In genomic region chr1:133660466-133661202, GRCm38 (mm10) we compare ENCODE assay signal across 8 mouse cellular contexts. TPM values are rescaled to one million over a fixed set of nuclear protein-coding genes. Genes with fewer than 3 reads are reported as not detected.
A peak's percentile ranks its signal among the peaks of the same experiment; 100 is the strongest.
DNase-seq lines count a peak whose midpoint lies in the region; ATAC-seq lines count a peak whose summit lies in the region.

Zbed6 (minus strand) TSS chr1:133660885.

- H3K9me3 ChIP-seq in forebrain, embryonic 16.5 days (ENCODE audit: control insufficient read depth, low read length), result no peaks in the 10 kb centered on the region

- no peaks in the 10 kb centered on the region for H3K27me3 ChIP-seq in forebrain, embryonic 16.5 days (replicated peaks; ENCODE audit: control insufficient read depth, insufficient read depth, low read length)

- peak; percentile 84 for ATAC-seq in forebrain, embryonic 16.5 days

- peaks cover 33% of the 10 kb centered on the region for H3K4me1 ChIP-seq in forebrain, embryonic 16.5 days (replicated peaks; ENCODE audit: control insufficient read depth, insufficient read depth, low read length)

- peak within 1 kb of the TSS; percentile 86 for H3K4me2 ChIP-seq in forebrain, embryonic 16.5 days (ENCODE audit: low read length)

- peak; percentile 77 for DNase-seq in Muller cell, postnatal 12 days (ENCODE audit: inconsistent ontology term)
- DNase-seq in cerebellum, adult 18-20 months, result peak; percentile 21 to 51
- DNase-seq in heart, postnatal 4 days, result peak; percentile 85
- DNase-seq in layer of hippocampus, adult 8-10 months (ENCODE audit: low spot score in 2 of 2), result peak; percentile 48 to 53
- DNase-seq in lung, postnatal 10 days, result peak; percentile 91
- DNase-seq in retina, adult 2 months (ENCODE audit: low read depth, low spot score), result peak; percentile 20
- DNase-seq in urinary bladder, adult 18-20 months (ENCODE audit: low spot score in 2 of 2), result peak; percentile 42 to 47

- H3K4me3 ChIP-seq in forebrain, embryonic 16.5 days (replicated peaks; ENCODE audit: low read length), result peak within 1 kb of the TSS; percentile 66

- WGBS in forebrain, embryonic 16.5 days, result under 1% methylated on average over 41 of the region's 41 CpGs

- peak within 1 kb of the TSS; percentile 90 for H3K27ac ChIP-seq in forebrain, embryonic 16.5 days (ENCODE audit: low read length)

- peak within 1 kb of the TSS; percentile 72 for H3K9ac ChIP-seq in forebrain, embryonic 16.5 days (replicated peaks; ENCODE audit: low read depth, low read length)

- no peaks in the 10 kb centered on the region for H3K36me3 ChIP-seq in forebrain, embryonic 16.5 days (ENCODE audit: control insufficient read depth, insufficient read depth)

RNA-seq across cellular contexts. Expression of gene Zbed6, which starts in this region (rescaled TPM):
- polyA plus RNA-seq in forebrain, embryonic 16.5 days (2015; fragmentation: Nextera tagmentation; extraction: Ambion mirVana), result not detected in 2 replicates
- total RNA-seq in heart, postnatal 4 days (2021), result 10 to 100 TPM; 13.4 to 14.3 TPM
- total RNA-seq in layer of hippocampus, adult 8-10 months (2022), result 10 to 100 TPM in 1 of 4 experiments, 1 to 10 TPM in 3; 6.4 to 10.8 (median 8.5) TPM

Comparison
In these comparisons a context has a peak if more than half of its experiments do, and no peak if none do; other contexts are left out.
1. Peak in every context shown above with its lines: DNase-seq, ATAC-seq, H3K4me3 ChIP-seq and H3K27ac ChIP-seq.
2. Peak in ATAC-seq, H3K4me3 ChIP-seq, H3K27ac ChIP-seq, H3K9ac ChIP-seq and H3K4me2 ChIP-seq in forebrain, embryonic 16.5 days; RNA of the gene not detected or under 1 TPM.
3. DNase-seq: peak in every context shown above with its lines; median percentile 91 in lung, postnatal 10 days; 85 in heart, postnatal 4 days; 77 in Muller cell, postnatal 12 days; 50 in layer of hippocampus, adult 8-10 months; 44 in urinary bladder, adult 18-20 months; 36 in cerebellum, adult 18-20 months; 20 in retina, adult 2 months.